Mouse (Mus musculus) liver, embryonic 14.5 days (tissue): Measurements from ENCODE around the gene Eppin.
"Not testable (repeated sequence)": the region's sequence is repeated elsewhere in the genome, so short reads cannot be mapped to it uniquely, and the experiment has no call there.

Experiments
- CTCF ChIP-seq: IDR thresholded peaks from 2 replicates; pipeline ENCODE4 v1.5.1; 2016; ENCODE audit warnings: antibody characterized with exemption, low read depth, control low read depth
- EP300 ChIP-seq: IDR thresholded peaks from 2 replicates; pipeline ENCODE4 v1.6.1; 2016; ENCODE audit warnings: antibody characterized with exemption, low read depth

GRCm38 (mm10) chr2:164613471-164613870, 20.1 kb upstream of the Eppin start, which contains the start of the genes Wfdc6b and Wfdc8:
- TF ChIP-seq EP300, CTCF: not testable (repeated sequence)
